Mouse (Mus musculus) common myeloid progenitor, adult 5-6 weeks (primary cell): Measurements from ENCODE around the gene Top3b. TPM values are rescaled to one million over a fixed set of nuclear protein-coding genes. Genes with fewer than 3 reads are reported as not detected.
A peak's percentile ranks its signal among the peaks of the same experiment; 100 is the strongest.
"Not testable (repeated sequence)": the region's sequence is repeated elsewhere in the genome, so short reads cannot be mapped to it uniquely, and the experiment has no call there.

Experiments
- ATAC-seq: replicated peaks from 2 replicates; pipeline ENCODE4 v1.8.0; 2016; ENCODE audit warnings: low read depth, mild to moderate bottlenecking, moderate TSS enrichment, inconsistent platforms; ENCODE audit not compliant: poor library complexity, severe bottlenecking
- total RNA-seq: library from RNA; stranded (forward); fragments of 200-1000, 187-1606 nt; gene quantifications from 2 replicates; pipeline ENCODE4 v1.2.3, GENCODE M21; 2017

Gene Top3b
- 66.9 and 96.1 TPM in 2 replicates for total RNA-seq

- ATAC-seq: peak; percentile 97
Observed at GRCm38 (mm10) chr16:16870617-16871331, at the start of gene Top3b, which contains the start of gene Vpreb1. Gene Top3b, plus strand, starts transcription at chr16:16870736. Gene Vpreb1, minus strand, starts transcription at chr16:16870843.

DNA sequence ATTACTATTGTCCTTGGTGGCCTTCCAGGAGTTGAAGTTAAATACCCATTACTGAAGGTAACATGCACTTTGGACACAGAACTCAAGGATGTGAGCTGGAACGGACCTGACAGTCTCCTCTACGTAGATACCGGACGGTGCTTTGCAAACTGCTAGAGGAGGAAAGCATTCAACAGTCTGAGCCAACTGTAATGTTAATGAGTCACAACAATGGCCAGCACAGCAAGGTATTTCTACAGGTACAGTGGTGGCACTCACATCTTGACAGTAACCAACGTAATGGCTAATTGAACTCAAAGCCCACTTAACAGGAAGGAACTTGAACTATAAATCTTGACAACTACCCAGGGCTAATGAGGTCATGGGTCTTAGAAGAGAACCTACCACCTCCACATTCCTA, 45.1 kb upstream of the Top3b start:
- no peak for ATAC-seq

GRCm38 (mm10) chr16:16826223-16826622, 44.3 kb upstream of the Top3b start:
- no peak for ATAC-seq

GRCm38 (mm10) chr16:16828757-16829615, 41.5 kb upstream of the Top3b start, which contains the start of gene Spag6l:
Gene Spag6l, minus strand, starts transcription at chr16:16829456.
- peak; percentile 98 for ATAC-seq

DNA sequence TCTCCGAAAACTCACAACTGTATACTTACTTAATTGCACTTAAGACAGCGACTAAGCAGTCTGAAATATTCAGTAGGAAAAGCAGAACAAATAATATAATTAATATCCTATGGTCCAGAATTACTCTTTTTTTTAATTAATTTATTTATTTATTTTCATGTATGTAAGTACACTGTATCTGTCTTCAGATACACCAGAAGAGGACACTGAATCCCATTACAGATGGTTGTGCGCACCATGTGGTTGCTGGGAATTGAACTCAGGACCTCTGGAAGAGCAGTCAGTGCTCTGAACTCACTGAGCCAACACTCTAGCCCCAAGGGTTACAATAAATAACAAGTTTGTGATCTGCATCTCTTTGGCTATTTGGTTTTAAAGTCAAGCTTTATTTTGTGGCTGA, 40.9 kb upstream of the Top3b start:
- no peak for ATAC-seq

DNA sequence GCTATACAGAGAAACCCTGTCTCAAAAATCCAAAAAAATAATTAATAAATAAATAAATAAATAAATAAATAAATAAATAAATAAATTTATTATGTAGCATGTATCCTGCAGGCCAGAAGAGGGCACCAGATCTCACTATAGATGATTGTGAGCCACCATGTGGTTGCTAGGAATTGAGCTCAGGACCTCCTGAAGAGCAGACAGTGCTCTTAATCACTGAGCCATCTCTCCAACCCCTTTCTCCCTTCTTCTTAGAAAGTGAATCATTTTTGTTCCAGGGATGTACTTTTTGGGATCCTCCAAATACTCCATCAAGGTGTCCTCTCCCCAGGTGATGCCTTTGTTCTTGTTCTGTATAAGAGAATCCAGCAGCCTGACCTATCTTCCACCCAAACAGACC, 21.3 kb upstream of the Top3b start:
- ATAC-seq: no peak

- no peak for ATAC-seq
Observed at GRCm38 (mm10) chr16:16852411-16852810, 18.1 kb upstream of the Top3b start.

DNA sequence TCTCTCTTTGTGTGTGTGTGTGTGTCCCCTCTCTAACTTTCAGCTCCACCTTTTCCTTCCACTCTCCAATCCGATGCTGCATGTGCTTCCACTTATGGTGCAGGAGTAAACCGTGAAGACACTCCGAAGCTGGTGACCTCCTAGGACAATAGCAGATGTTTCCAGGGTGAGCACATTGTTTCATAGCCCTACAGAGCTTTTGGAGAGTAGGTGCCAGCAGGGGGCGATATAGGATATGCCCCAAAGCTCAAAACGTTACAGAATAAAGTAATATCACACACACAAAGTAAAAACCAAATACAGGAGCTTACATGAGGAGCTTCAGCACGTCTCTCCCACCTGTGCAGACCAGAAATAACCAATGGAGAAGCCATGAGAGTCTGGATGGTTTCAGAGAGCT, 15.7 kb upstream of the Top3b start:
- ATAC-seq: peak; percentile 92

GRCm38 (mm10) chr16:16855541-16855940, 15.0 kb upstream of the Top3b start:
- ATAC-seq: no peak

DNA sequence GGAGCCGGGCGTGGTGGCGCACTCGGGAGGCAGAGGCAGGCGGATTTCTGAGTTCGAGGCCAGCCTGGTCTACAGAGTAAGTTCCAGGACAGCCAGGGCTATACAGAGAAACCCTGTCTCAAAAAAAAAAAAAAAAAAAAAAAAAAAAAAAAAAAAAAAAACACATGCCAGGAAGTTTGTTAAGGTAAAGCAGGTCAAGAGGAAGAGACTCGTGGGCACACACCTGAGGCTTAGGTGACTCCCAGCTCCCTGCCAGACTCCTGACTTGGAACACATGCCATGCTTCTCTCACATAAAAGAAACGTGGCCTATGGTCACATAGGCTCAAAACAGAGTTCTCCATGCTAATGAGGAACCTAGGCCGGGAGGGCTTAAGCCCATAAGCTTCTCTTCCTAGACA, 14.5 kb upstream of the Top3b start:
- not testable (repeated sequence) for ATAC-seq

DNA sequence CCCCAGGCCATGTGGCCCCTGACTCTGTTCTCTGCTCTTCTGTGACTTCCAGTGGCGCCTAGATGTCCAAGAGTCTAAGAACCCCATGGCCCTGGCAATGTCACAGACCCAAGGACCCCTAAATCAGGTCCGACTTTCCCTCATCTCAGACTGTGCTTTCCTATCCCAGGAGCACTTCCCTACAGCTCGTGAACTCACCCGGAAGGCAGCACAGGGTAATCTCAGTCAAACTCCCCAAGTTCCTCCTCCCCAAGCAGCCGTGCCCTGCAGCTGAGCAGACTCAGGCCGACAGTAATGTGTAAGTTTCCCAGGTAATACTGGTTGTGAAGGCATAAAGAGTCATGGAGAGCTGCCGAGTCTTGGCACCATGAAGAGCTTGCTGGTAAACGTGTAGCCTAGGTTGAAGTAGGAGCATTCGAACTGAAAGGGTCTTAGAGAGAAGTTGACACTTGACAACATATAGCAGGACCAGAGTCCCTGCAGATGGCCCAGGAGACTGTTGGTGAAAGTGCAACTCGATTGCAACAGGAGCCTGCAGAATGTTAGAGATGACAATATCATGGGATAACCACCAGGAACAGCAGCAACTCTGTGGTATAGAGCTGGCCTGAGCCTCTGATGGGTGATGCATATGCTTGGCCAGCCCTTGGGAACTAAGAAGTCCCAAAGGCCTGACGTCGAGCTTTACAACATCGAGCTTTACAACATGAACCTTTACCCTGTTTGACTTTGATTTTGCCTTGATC, 13.6 kb upstream of the Top3b start:
- ATAC-seq: no peak

DNA sequence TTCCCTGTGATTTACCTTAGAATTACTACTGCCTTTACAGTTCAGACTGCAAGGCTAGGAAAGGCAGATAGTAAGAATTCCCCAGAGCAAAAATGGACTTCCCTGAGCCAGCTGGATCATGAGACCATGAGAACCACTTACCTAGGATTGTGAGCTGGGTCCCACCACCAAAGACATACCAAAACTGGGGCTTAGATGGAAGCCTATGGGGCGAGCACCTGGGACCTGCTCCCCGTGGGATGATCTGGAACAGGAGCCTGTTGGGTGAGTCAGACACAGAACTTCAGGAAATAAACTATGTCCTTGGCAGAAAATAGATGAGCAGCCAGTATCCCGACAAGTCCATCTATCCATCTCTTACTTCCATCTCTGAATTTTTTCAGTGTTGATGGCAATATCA, 8.2 kb upstream of the Top3b start:
- no peak for ATAC-seq

DNA sequence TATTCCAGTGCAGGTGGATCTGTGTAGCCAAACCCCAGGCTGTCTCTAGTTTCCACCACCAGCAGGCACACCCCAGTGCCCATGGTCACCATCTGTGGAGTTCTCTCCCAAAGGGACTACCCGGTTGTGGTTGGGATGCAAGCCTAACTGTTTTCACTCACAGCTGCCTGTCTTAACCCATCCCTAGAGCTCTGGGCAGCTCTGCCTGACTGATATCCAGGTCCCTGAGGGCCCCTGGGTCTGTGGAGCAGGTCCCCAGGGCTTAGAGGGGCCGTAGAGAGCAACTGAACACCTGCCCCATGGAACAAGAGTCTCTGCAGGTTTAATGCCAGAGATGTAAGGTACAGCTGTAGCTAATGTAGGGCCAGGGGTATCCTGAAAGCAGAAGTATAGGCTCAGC, 6.6 kb upstream of the Top3b start, which contains the start of gene Igll1:
TSS of gene Igll1 (minus strand) at position 8 of the 400 bp plus-strand sequence.
- no peak for ATAC-seq

DNA sequence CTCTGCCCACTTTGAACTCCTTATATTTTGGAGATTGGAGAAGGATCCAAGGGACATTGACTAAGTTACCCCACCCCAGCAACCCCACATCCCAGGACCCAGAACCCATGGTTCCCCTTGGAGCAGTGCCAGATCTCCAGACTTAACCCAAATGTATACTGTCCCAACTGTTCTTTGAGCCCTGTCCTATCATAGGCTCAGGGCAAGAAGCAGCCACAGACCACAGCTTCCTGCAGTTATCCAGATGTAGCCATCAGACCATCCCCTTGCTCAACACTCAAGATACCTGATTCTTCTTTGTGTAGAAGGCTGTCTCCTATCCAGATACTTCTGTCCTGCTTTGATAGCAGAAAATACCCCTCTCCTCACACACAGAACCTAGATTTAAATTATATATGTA, 5.3 kb upstream of the Top3b start:
- peak; percentile 93 for ATAC-seq

GRCm38 (mm10) chr16:16865696-16866561, 4.6 kb upstream of the Top3b start:
- ATAC-seq: no peak

DNA sequence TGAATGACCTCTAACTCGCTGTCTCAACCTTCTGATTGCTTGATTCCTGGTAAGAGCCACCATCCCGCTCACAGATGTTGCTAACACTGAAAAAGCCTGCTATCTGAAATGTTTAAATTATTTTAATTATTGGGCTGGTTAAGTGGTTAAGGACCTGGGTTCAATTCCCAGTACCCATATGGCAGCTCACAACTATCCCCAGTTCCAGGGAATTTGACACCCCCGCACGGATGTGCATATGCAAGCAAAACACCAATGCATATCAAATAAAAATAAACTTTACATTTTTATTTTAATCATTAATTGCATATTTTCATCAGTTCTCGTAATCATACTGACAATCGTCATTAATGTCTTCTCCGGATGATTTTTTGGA, 307 bp upstream of the Top3b start:
- ATAC-seq: no peak

DNA sequence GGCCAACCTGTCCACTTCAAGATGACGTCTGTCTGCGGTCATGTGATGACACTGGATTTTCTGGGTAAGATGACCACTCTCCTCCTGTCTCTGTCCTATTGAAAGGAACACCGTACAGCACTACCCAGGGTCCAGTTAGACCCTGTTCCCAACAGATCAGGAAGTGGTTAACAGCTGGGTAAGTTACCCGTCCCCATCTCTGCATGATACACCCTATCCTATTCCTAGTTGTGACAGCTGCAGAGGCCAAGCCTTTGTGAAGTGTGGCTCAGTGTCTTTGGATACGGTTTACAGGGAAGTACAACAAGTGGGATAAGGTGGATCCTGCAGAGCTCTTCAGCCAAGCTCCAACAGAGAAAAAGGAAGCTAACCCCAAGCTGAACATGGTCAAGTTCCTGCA, 8.5 kb downstream of the Top3b start:
- no peak for ATAC-seq

DNA sequence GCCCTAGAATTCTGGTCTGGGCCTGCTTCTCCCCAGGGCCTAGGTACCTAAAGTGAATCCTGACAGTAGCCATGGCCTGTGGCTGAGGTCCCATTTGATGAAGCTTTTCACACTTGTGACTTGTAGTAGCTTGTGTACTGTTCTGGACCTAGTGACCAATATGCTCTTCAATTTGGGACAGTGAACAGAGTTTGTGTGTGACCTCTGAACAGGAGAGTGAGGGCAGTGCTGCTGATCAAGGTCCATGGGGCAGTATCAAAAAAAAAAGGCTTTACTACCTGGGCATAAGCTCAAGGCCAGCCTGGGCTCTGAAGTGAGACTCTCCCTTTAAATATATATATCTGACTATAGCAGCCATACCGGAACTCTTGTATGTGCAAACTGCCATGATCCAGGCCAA, 17.8 kb downstream of the Top3b start:
- no peak for ATAC-seq

DNA sequence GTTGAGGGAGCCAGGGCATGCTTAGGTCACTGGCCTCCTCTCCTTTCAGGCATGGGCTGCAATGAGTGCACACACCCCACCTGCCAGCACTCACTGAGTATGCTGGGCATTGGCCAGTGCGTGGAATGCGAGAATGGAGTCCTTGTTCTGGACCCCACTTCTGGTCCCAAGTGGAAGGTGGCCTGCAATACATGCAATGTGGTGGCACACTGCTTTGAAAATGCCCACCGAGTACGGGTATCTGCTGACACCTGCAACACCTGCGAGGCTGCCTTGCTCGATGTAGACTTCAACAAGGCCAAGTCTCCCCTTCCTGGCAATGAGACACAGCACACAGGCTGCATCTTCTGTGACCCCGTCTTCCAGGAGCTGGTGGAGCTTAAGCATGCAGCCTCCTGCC, 21.8 kb downstream of the Top3b start:
- no peak for ATAC-seq

DNA sequence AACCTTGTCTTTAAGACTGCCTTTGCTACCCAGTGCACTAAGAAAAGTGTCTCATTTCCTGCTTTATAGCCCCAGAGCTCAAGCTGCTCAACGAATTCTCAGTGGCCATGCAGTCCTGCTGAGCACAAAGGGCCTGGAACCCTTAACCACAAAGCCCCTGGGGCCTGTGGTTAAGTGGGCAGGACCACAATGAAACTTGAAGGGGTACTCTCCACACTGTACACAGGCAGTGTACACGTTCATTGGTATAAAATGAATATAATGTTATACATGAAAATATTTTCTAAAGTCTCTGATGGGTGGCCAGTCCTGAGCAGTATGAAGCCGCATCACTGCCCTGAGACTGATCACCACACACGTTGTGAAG, 25.5 kb downstream of the Top3b start:
- ATAC-seq: peak; percentile 57
